In genomic region chr12:26631111-26631794, GRCm38 (mm10) we compare ENCODE assay signal across 11 mouse cellular contexts.
DNase-seq lines count a peak whose midpoint lies in the region; ATAC-seq and TF ChIP-seq lines count a peak whose summit lies in the region.
"Had no signal": no experiment of that assay in that cellular context is flagged by ENCODE, and none has a peak within 500 bp of the region (broad histone marks: within the 10 kb centered on the region; RNA-seq: fewer than 3 reads in every experiment).

No protein-coding gene starts in this region.

- H3K36me3 ChIP-seq in embryonic facial prominence, embryonic 13.5 days: no peaks in the 10 kb centered on the region
- H3K36me3 ChIP-seq in hindbrain, embryonic 14.5 days (replicated peaks; ENCODE audit: control insufficient read depth, insufficient read depth): no peaks in the 10 kb centered on the region
- H3K36me3 ChIP-seq in midbrain, embryonic 14.5 days (ENCODE audit: control insufficient read depth, insufficient read depth, low read length): no peaks in the 10 kb centered on the region
- H3K36me3 ChIP-seq: liver, embryonic 12.5 days had no signal

- H3K9me3 ChIP-seq in embryonic facial prominence, embryonic 13.5 days: no peaks in the 10 kb centered on the region
- no peaks in the 10 kb centered on the region for H3K9me3 ChIP-seq in hindbrain, embryonic 14.5 days (ENCODE audit: control insufficient read depth, low read length)
- H3K9me3 ChIP-seq in midbrain, embryonic 14.5 days (ENCODE audit: control insufficient read depth, low read length): no peaks in the 10 kb centered on the region
- H3K9me3 ChIP-seq: liver, embryonic 12.5 days; megakaryocyte, embryonic 14.5 days had no signal

- no peak for TF ChIP-seq POLR2A in brain, embryonic 14.5 days (IDR thresholded peaks at IDR 0.05; ENCODE audit: borderline replicate concordance, extremely low read depth, insufficient read depth, insufficient read length, poor library complexity, severe bottlenecking)

- no peak overlapping the region for H3K4me3 ChIP-seq in embryonic facial prominence, embryonic 13.5 days
- H3K4me3 ChIP-seq in hindbrain, embryonic 14.5 days (replicated peaks; ENCODE audit: low read length): no peak overlapping the region
- H3K4me3 ChIP-seq in midbrain, embryonic 14.5 days (replicated peaks; ENCODE audit: low read depth, low read length): no peak overlapping the region
- H3K4me3 ChIP-seq: liver, embryonic 12.5 days; megakaryocyte, embryonic 14.5 days had no signal

- ATAC-seq in embryonic facial prominence, embryonic 13.5 days (ENCODE audit: insufficient number of reproducible peaks, insufficient read depth, low FRiP score, low TSS enrichment, low read depth): no peak
- ATAC-seq in hindbrain, embryonic 14.5 days (ENCODE audit: low FRiP score): peak; percentile 74
- peak; percentile 77 for ATAC-seq in midbrain, embryonic 14.5 days (ENCODE audit: low FRiP score, low TSS enrichment)
- ATAC-seq: activated CD4-positive, CD25-positive, alpha-beta regulatory T cell, adult 4 months; liver, embryonic 12.5 days had no signal

- peak overlapping the region; percentile 22 for H3K4me2 ChIP-seq in embryonic facial prominence, embryonic 13.5 days
- peak overlapping the region; percentile 22 for H3K4me2 ChIP-seq in hindbrain, embryonic 14.5 days (replicated peaks)
- H3K4me2 ChIP-seq in midbrain, embryonic 14.5 days (ENCODE audit: low read length): peak overlapping the region; percentile 39
- H3K4me2 ChIP-seq: liver, embryonic 12.5 days had no signal

- no peak overlapping the region for H3K9ac ChIP-seq in embryonic facial prominence, embryonic 13.5 days
- H3K9ac ChIP-seq in hindbrain, embryonic 14.5 days: peak overlapping the region; percentile 26; the same call in 1 of the 2 replicates
- H3K9ac ChIP-seq in midbrain, embryonic 14.5 days (replicated peaks; ENCODE audit: low read length): peak overlapping the region; percentile 51; the same call in 1 of the 2 replicates
- H3K9ac ChIP-seq: liver, embryonic 12.5 days had no signal

- TF ChIP-seq CTCF in brain, embryonic 14.5 days (IDR thresholded peaks at IDR 0.05; ENCODE audit: borderline replicate concordance, extremely low read depth, insufficient read depth, insufficient read length): no peak

- H3K27me3 ChIP-seq in embryonic facial prominence, embryonic 13.5 days: no peaks in the 10 kb centered on the region
- H3K27me3 ChIP-seq in hindbrain, embryonic 14.5 days (ENCODE audit: control insufficient read depth, insufficient read depth, low read length): no peaks in the 10 kb centered on the region
- H3K27me3 ChIP-seq in midbrain, embryonic 14.5 days (ENCODE audit: control insufficient read depth, insufficient read depth, low read length): no peaks in the 10 kb centered on the region
- H3K27me3 ChIP-seq: liver, embryonic 12.5 days; megakaryocyte, embryonic 14.5 days had no signal

- WGBS in embryonic facial prominence, embryonic 13.5 days: 13% methylated on average over 4 of the region's 4 CpGs
- WGBS in hindbrain, embryonic 14.5 days: 5% methylated on average over 4 of the region's 4 CpGs
- WGBS in midbrain, embryonic 14.5 days: 5% methylated on average over 4 of the region's 4 CpGs

- peak; percentile 88 for DNase-seq in brain, embryonic 14.5 days (ENCODE audit: low read depth)
- no peak for DNase-seq in hindbrain, embryonic 14.5 days (ENCODE audit: low spot score)
- peak; percentile 59 for DNase-seq in midbrain, embryonic 14.5 days
- no peak for DNase-seq in natural killer cell, adult 2 months (ENCODE audit: low spot score in 2 of 2)
- DNase-seq in adrenal gland, adult 8-10 months: no peak
- DNase-seq in thymus, postnatal 4 days: no peak
- DNase-seq: kidney, adult 8-10 months had no signal

- H3K27ac ChIP-seq in embryonic facial prominence, embryonic 13.5 days: peak overlapping the region; percentile 74
- H3K27ac ChIP-seq in hindbrain, embryonic 14.5 days: peak overlapping the region; percentile 87
- H3K27ac ChIP-seq in midbrain, embryonic 14.5 days (replicated peaks; ENCODE audit: low read depth, low read length): peak overlapping the region; percentile 94
- H3K27ac ChIP-seq: liver, embryonic 12.5 days had no signal

- peaks cover 15% of the 10 kb centered on the region for H3K4me1 ChIP-seq in embryonic facial prominence, embryonic 13.5 days
- peaks cover 18% of the 10 kb centered on the region for H3K4me1 ChIP-seq in hindbrain, embryonic 14.5 days (replicated peaks; ENCODE audit: control insufficient read depth, insufficient read depth, low read length)
- H3K4me1 ChIP-seq in midbrain, embryonic 14.5 days (ENCODE audit: control insufficient read depth, insufficient read depth, low read length): peaks cover 30% of the 10 kb centered on the region
- H3K4me1 ChIP-seq: liver, embryonic 12.5 days; megakaryocyte, embryonic 14.5 days had no signal

Comparison
In these comparisons a context has a peak if more than half of its experiments do, and no peak if none do; other contexts are left out.
1. DNase-seq: peak in brain, embryonic 14.5 days (single experiment) and midbrain, embryonic 14.5 days (single experiment); none in hindbrain, embryonic 14.5 days (single experiment), natural killer cell, adult 2 months (0 of 2), adrenal gland, adult 8-10 months (single experiment) and thymus, postnatal 4 days (single experiment).
2. Peak in every context shown above with its lines, with median percentiles within 50 percentile points of each other: H3K27ac ChIP-seq and H3K4me2 ChIP-seq.